Mouse (Mus musculus) v-Abl transformed pro-B cells (cell line): ENCODE data around the gene Ccng2.

ENCODE experiments used
- in situ Hi-C, 2 experiments: fragments of 400-800 bp; cut with MboI; formaldehyde crosslinking; loops; one replicate each; pipeline ENCODE4 v1.15.1; 2025; ENCODE audit not compliant: unreplicated experiment in 2 of 2

Ccng2 gene

GRCm38 (mm10) chr5:93323320-93324001, 56.4 kb downstream of the Ccng2 start:
- in situ Hi-C loops, result loop anchor here (10.0 kb wide), 3 partner anchors 339 to 649 kb away; partner anchors contain the start of gene Ccdc158 (in 1 of the 2)
